ENCODE assay signal across 8 mouse cellular contexts in genomic region chr11:23305673-23306608, GRCm38 (mm10). TPM values are rescaled to one million over a fixed set of nuclear protein-coding genes. Genes with fewer than 3 reads are reported as not detected.
A peak's percentile ranks its signal among the peaks of the same experiment; 100 is the strongest.
DNase-seq lines count a peak whose midpoint lies in the region; ATAC-seq and TF ChIP-seq lines count a peak whose summit lies in the region.

No protein-coding gene starts in this region.

- H3K36me3 ChIP-seq in forebrain, embryonic 15.5 days: no peaks in the 10 kb centered on the region
- H3K36me3 ChIP-seq in lung, embryonic 14.5 days (ENCODE audit: insufficient read depth): 0 out of 2 replicates have a peak, but pooled peaks cover 4% of the 10 kb centered on the region
- no peaks in the 10 kb centered on the region for H3K36me3 ChIP-seq in thymus, adult 2 months (ENCODE audit: control insufficient read depth, insufficient read depth, low read length)

- TF ChIP-seq POLR2A in olfactory bulb, adult 2 months (IDR thresholded peaks at IDR 0.05; ENCODE audit: insufficient read depth, low read depth, low read length): peak; percentile 91
- TF ChIP-seq POLR2A in thymus, adult 2 months (IDR thresholded peaks at IDR 0.05; ENCODE audit: control insufficient read depth, extremely low read depth, insufficient read depth, low read length, poor library complexity): peak; percentile 80

- peak overlapping the region; percentile 98 for H3K4me3 ChIP-seq in forebrain, embryonic 15.5 days
- H3K4me3 ChIP-seq in layer of hippocampus, adult 2 months: peak overlapping the region; percentile 66
- peak overlapping the region; percentile 95 for H3K4me3 ChIP-seq in lung, embryonic 14.5 days (ENCODE audit: low read depth, low read length)
- H3K4me3 ChIP-seq in olfactory bulb, adult 2 months (ENCODE audit: insufficient read depth, low read depth, low read length): peak overlapping the region; percentile 75
- peak overlapping the region; percentile 77 for H3K4me3 ChIP-seq in thymus, adult 2 months (ENCODE audit: control insufficient read depth, insufficient read depth, low read length)

- H3K4me2 ChIP-seq in forebrain, embryonic 15.5 days (replicated peaks): peak overlapping the region; percentile 62
- peak overlapping the region; percentile 66 for H3K4me2 ChIP-seq in lung, embryonic 14.5 days

- H3K4me1 ChIP-seq in forebrain, embryonic 15.5 days: peaks cover 15% of the 10 kb centered on the region
- H3K4me1 ChIP-seq in lung, embryonic 14.5 days (ENCODE audit: insufficient read depth): peaks cover 3% of the 10 kb centered on the region; the same call in 1 of the 2 replicates
- H3K4me1 ChIP-seq in olfactory bulb, adult 2 months (ENCODE audit: control insufficient read depth, insufficient read depth, low read length): peaks cover 2% of the 10 kb centered on the region; the same call in 1 of the 2 replicates
- H3K4me1 ChIP-seq in thymus, adult 2 months (replicated peaks; ENCODE audit: control insufficient read depth, insufficient read depth, low read length): peaks cover 5% of the 10 kb centered on the region; the same call in 1 of the 2 replicates

- peak; percentile 95 for ATAC-seq in forebrain, embryonic 15.5 days (replicated peaks)
- peak; percentile 97 for ATAC-seq in lung, embryonic 14.5 days (ENCODE audit: insufficient read depth)

- under 1% methylated on average over 80 of the region's 98 CpGs for WGBS in forebrain, embryonic 15.5 days
- under 1% methylated on average over 72 of the region's 98 CpGs for WGBS in lung, embryonic 14.5 days
- under 1% methylated on average over 97 of the region's 98 CpGs for WGBS in olfactory bulb, adult 2 months
- WGBS in thymus, adult 2 months: under 1% methylated on average over 97 of the region's 98 CpGs

- intact Hi-C loops in heart, postnatal 36 days (cut with DNase I): loop anchor here (1.0 to 10.0 kb wide), 3 partner anchors 49 to 451 kb away; partner anchors contain the start of gene Ahsa2

- TF ChIP-seq CTCF in layer of hippocampus, adult 2 months (conservative IDR thresholded peaks at IDR 0.05): no peak
- TF ChIP-seq CTCF in lung, embryonic 14.5 days (IDR thresholded peaks at IDR 0.05; ENCODE audit: low read depth): no peak
- TF ChIP-seq CTCF in olfactory bulb, adult 2 months (IDR thresholded peaks at IDR 0.05; ENCODE audit: insufficient read depth, low read depth, low read length): no peak
- no peak for TF ChIP-seq CTCF in thymus, adult 2 months (IDR thresholded peaks at IDR 0.05; ENCODE audit: borderline replicate concordance, control insufficient read depth, extremely low read depth, insufficient read depth, low read length, poor library complexity)

- no peaks in the 10 kb centered on the region for H3K27me3 ChIP-seq in forebrain, embryonic 15.5 days
- no peaks in the 10 kb centered on the region for H3K27me3 ChIP-seq in lung, embryonic 14.5 days (ENCODE audit: insufficient read depth, low read length)
- H3K27me3 ChIP-seq in thymus, adult 2 months (ENCODE audit: control insufficient read depth, insufficient read depth, low read length): no peaks in the 10 kb centered on the region

- H3K27ac ChIP-seq in forebrain, embryonic 15.5 days (replicated peaks): peak overlapping the region; percentile 99
- H3K27ac ChIP-seq in layer of hippocampus, adult 2 months: peak overlapping the region; percentile 98
- H3K27ac ChIP-seq in lung, embryonic 14.5 days (ENCODE audit: low read depth): peak overlapping the region; percentile 99
- H3K27ac ChIP-seq in olfactory bulb, adult 2 months (ENCODE audit: insufficient read depth, low read depth, low read length): peak overlapping the region; percentile 76
- H3K27ac ChIP-seq in thymus, adult 2 months (ENCODE audit: control insufficient read depth, insufficient read depth, low read length): peak overlapping the region; percentile 82

- H3K9me3 ChIP-seq in forebrain, embryonic 15.5 days: no peaks in the 10 kb centered on the region
- no peaks in the 10 kb centered on the region for H3K9me3 ChIP-seq in lung, embryonic 14.5 days (ENCODE audit: low read depth, low read length)

- H3K9ac ChIP-seq in forebrain, embryonic 15.5 days (replicated peaks): peak overlapping the region; percentile 93
- H3K9ac ChIP-seq in lung, embryonic 14.5 days: peak overlapping the region; percentile 96

- peak; percentile 87 for DNase-seq in ES-CJ7 (ENCODE audit: low read depth, low spot score)
- DNase-seq in cerebellum, adult 11 months: peak; percentile 97
- peak; percentile 92 to 95 for DNase-seq in heart, postnatal 36 days
- DNase-seq in layer of hippocampus, adult 2 months (ENCODE audit: low spot score in 2 of 2): peak; percentile 95
- DNase-seq in lung, embryonic 14.5 days: peak; percentile 96
- peak; percentile 95 for DNase-seq in thymus, adult 2 months

RNA-seq across cellular contexts. Expression of gene Usp34, which starts 0.8 kb away (rescaled TPM):
- polyA plus RNA-seq in forebrain, embryonic 15.5 days (2015; fragmentation: Nextera tagmentation; extraction: Ambion mirVana): 31.1 and 32.6 TPM in 2 replicates
- total RNA-seq in heart, postnatal 36 days (2021): 10 to 100 TPM; 37.1 to 40.4 TPM
- total RNA-seq in layer of hippocampus, adult 2 months (2021): 10 to 100 TPM; 88.0 to 92.1 TPM
- 37.2 and 40.7 TPM in 2 replicates for polyA plus RNA-seq in lung, embryonic 14.5 days (2014; fragmentation: Nextera tagmentation; extraction: Ambion mirVana)
- polyA plus RNA-seq in olfactory bulb, adult 2 months (2012; ENCODE audit: insufficient read depth, insufficient read length, low replicate concordance, missing spikeins): 82.9 TPM in 1 of 2 replicates, not detected in the other
- 17.5 and 20.7 TPM in 2 replicates for polyA plus RNA-seq in thymus, adult 2 months (2012; rRNA removed)

RNA-seq across cellular contexts. Expression of gene Xpo1, which starts 50.1 kb away (rescaled TPM):
- polyA plus RNA-seq in forebrain, embryonic 15.5 days (2015; fragmentation: Nextera tagmentation; extraction: Ambion mirVana): 94.2 and 97.0 TPM in 2 replicates
- total RNA-seq in heart, postnatal 36 days (2021): 10 to 100 TPM; 32.5 to 36.7 TPM
- 10 to 100 TPM; 65.8 to 66.9 TPM for total RNA-seq in layer of hippocampus, adult 2 months (2021)
- polyA plus RNA-seq in lung, embryonic 14.5 days (2014; fragmentation: Nextera tagmentation; extraction: Ambion mirVana): 150 and 156 TPM in 2 replicates
- not detected in 2 replicates for polyA plus RNA-seq in olfactory bulb, adult 2 months (2012; ENCODE audit: insufficient read depth, insufficient read length, low replicate concordance, missing spikeins)
- 9.7 and 11.3 TPM in 2 replicates for polyA plus RNA-seq in thymus, adult 2 months (2012; rRNA removed)

Comparison
In these comparisons a context has a peak if more than half of its experiments do, and no peak if none do; other contexts are left out.
1. Peak in every context shown above with its lines: DNase-seq, ATAC-seq, H3K4me3 ChIP-seq and H3K27ac ChIP-seq.